Mouse (Mus musculus) left cerebral cortex, postnatal 25 days (tissue): ENCODE measurements at regions not wholly inside any gene's neighbourhood (a gene's known extent, or its start where the extent isn't known, plus 50 kb on each side); places are given as distances from the start of the nearest gene placed in this dataset.

Experiments
- DNase-seq, 2 experiments: peaks; one replicate each; pipeline ENCODE4 v3.0.0; 2022; ENCODE audit warnings: low spot score in 2 of 2, mixed read lengths in 1 of 2
- intact Hi-C: fragments of 180-260 bp; cut with DNase I; formaldehyde crosslinking; loops from one replicate; pipeline ENCODE4 v1.15.1; 2025

DNA sequence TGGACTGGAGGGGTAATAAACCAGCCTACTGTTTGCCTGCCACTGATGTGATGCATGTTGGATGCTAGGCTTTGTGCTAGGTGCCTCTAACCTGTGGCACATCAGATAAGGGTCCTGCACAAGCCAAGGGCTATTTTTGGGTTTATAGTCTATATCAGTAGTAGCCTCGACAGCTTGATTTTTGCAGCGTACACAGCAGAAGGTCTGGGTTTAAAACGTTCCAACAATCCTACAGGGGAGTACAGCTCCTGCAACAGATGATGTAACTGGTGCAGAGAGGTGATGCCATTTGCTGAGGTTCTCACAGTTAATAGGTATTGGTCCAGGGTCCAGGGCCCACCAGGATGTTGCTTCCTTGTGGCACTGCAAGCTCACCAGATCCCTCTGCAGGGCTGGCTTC is 63.9 kb upstream of the Ldlrad3 start:
- intact Hi-C loops = loop anchor here (5.0 kb wide), 1 partner anchor 63 kb away; the partner anchor contains the start of gene Ldlrad3
- DNase-seq = peak in 1 of 2 experiments; percentile 46

DNA sequence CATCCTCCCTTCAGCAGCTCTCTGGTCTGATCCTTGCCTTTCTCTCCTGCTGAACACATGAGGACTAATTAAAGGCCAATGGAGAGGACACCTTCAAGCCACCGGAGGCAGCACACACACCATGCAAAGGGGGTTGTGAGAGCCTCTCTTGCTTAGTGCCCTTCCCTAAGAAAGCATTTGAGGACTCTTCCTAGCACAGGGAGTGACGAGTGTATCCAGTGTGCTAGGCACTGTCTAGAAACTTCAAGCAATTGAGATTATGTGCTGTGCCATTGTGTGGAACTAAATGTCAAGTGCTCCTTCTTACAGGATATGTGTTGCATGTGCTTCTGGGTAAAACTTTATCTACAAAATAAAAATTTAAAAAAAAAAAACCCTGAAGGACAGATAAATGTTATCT is 60.3 kb upstream of the Ldlrad3 start:
- DNase-seq = no peak
- intact Hi-C loops = no loop called here

DNA sequence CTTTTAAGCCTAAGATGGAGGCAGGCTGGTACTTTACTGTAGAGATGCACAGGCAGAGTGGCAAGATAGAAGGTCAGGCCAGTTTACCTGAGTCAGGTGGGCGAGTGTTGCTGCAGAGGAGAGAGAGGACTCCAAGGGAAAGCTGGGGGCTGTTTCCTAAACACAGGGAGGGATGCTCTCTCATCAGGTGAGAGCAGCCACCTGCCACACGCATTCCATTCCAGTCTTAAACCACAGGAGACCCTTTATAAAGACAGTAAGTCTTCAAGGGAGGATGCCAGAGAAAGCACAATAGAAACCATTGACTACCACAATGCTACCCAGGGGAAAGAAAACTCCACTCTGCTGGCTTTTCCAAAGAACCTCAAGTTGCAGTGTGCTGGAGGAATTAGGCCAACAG is 58.3 kb upstream of the Ldlrad3 start:
- no peak for DNase-seq
- intact Hi-C loops = no loop called here

DNA sequence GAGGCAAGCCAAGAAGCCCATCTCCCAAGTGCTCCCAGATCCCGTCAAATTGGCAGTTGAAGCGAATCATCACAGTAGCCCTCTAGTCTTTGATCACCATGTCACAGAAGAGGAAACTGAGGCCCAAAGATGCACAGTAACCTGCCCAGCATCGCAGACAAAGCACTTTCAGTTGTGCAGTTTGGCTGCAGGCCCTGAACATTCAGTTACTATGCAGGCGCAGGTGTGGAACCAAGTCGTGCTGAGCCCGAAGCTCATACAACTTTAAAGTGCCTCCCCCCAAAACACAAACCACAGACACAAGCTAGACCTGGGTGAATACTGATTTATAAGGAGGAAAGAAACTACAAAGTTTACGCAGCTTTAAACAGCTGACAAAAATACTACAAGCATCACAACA is 55.4 kb upstream of the Ldlrad3 start:
- intact Hi-C loops = no loop called here
- DNase-seq = no peak

DNA sequence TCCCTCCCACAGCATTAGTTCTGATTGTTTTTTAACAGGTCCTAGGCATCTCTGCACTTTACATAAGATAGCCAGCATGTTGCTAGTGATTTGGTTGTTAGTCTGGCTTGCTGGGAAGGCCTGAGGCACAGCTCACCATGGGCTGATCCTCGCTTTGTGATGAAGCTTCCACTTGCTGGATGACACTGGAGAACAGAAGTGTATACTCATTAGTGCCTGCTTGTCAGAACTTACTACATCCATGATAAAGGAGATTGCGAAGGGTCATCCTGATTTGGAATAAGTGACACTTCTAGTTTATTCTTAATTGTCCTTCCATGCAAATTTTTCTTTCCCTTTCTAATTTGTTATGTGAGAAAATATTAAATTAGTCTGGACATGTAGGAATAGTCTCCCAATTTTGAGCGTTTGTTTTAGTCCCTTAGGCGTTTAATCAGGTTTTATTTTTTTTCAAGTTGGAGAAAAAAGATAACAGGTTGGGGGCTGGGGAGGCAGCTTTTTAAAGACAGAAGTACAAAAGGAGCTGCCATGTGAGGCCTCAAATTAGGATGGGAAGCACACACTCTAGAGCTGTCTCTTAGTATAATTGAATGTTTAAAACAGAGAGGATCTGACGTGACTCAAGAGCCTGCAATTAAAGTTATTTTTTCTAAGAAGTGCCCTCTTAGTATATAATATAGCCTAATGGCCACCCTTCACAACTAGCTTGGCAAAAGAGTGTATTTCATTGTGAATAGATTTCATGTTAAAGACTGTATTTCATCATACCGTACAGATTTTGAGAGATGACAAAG is 53.7 kb upstream of the Ldlrad3 start:
- intact Hi-C loops = no loop called here
- no peak for DNase-seq
